Mouse (Mus musculus): ENCODE measurements at regions not wholly inside any gene's neighbourhood (a gene's known extent, or its start where the extent isn't known, plus 50 kb on each side); places are given as distances from the start of the nearest gene placed in this dataset.

- TF ChIP-seq POLR2A (IDR thresholded peaks at IDR 0.05; ENCODE audit: control insufficient read depth in 1 of 2, insufficient read depth in 1 of 2, low read depth in 1 of 2, low read length in 2 of 2, poor library complexity in 1 of 2) (no peak), UBTF (IDR thresholded peaks at IDR 0.05; ENCODE audit: borderline replicate concordance, insufficient read depth, low read depth, low read length) (no peak), MAX (IDR thresholded peaks at IDR 0.05; ENCODE audit: low read length) (no peak), MYC (IDR thresholded peaks at IDR 0.05; ENCODE audit: low read depth, low read length) (no peak), USF2 (IDR thresholded peaks at IDR 0.05; ENCODE audit: borderline replicate concordance in 1 of 2, insufficient read depth in 1 of 2, low read depth in 1 of 2, low read length in 2 of 2) (no peak), MAZ (IDR thresholded peaks at IDR 0.05; ENCODE audit: low read depth, low read length) (no peak), ZNF384 (IDR thresholded peaks at IDR 0.05; ENCODE audit: low read depth, low read length) (no peak), ZMIZ1 (IDR thresholded peaks at IDR 0.05; ENCODE audit: low read depth, low read length) (no peak)
Measured at GRCm38 (mm10) chr17:45885461-45886336, 146.5 kb downstream of the Vegfa start.
